Mouse (Mus musculus) midbrain, embryonic 14.5 days (tissue): ENCODE data around the gene Kars. TPM values are rescaled to one million over a fixed set of nuclear protein-coding genes. Genes with fewer than 3 reads are reported as not detected.

Experiments used
- ATAC-seq: fragments of 200-750 bp; cut with Nextera tagmentation; 2 replicates; pipeline ENCODE4 v1.8.0; 2017; ENCODE audit warnings: moderate number of reproducible peaks, moderate library complexity; ENCODE audit not compliant: low FRiP score, low TSS enrichment
- DNase-seq: peaks from one replicate; pipeline ENCODE4 v3.0.0-alpha.2; 2015
- H3K27ac ChIP-seq: fragments of 300-500 bp; sonication (generic); replicated peaks from 2 replicates; pipeline ENCODE4 v1.5.1; 2014; ENCODE audit warnings: mild to moderate bottlenecking, low read depth, low read length, moderate library complexity
- H3K27me3 ChIP-seq: fragments of 300-500 bp; sonication (generic); 2 replicates; pipeline ENCODE4 v1.6.1; 2014; ENCODE audit warnings: low read length, control low read depth, mixed read lengths; ENCODE audit not compliant: control insufficient read depth, insufficient read depth
- H3K36me3 ChIP-seq: fragments of 300-500 bp; sonication (generic); 2 replicates; pipeline ENCODE4 v1.6.1; 2014; ENCODE audit warnings: low read length, control low read depth; ENCODE audit not compliant: control insufficient read depth, insufficient read depth
- H3K4me1 ChIP-seq: fragments of 300-500 bp; sonication (generic); 2 replicates; pipeline ENCODE4 v1.6.1; 2014; ENCODE audit warnings: mild to moderate bottlenecking, antibody characterized with exemption, low read length, control low read depth; ENCODE audit not compliant: control insufficient read depth, insufficient read depth
- H3K4me2 ChIP-seq: fragments of 300-500 bp; sonication (generic); 2 replicates; pipeline ENCODE4 v1.6.1; 2014; ENCODE audit warnings: mild to moderate bottlenecking, low read length, moderate library complexity
- H3K4me3 ChIP-seq: fragments of 300-500 bp; sonication (generic); replicated peaks from 2 replicates; pipeline ENCODE4 v1.5.1; 2014; ENCODE audit warnings: low read depth, low read length
- H3K9ac ChIP-seq: fragments of 300-500 bp; sonication (generic); replicated peaks from 2 replicates; pipeline ENCODE4 v1.6.1; 2014; ENCODE audit warnings: mild to moderate bottlenecking, low read length, moderate library complexity
- H3K9me3 ChIP-seq: fragments of 300-500 bp; sonication (generic); 2 replicates; pipeline ENCODE4 v1.6.1; 2016; ENCODE audit warnings: low read length, control low read depth, mixed read lengths; ENCODE audit not compliant: control insufficient read depth
- WGBS: fragments of 180-500 bp; shearing (Covaris S2); extraction: QIAGEN DNeasy Blood & Tissue Kit; methylation state at CpG from one replicate; pipeline ENCODE4 v1.1.7; 2014; 5-methylcytosine and 5-hydroxymethylcytosine counted together
- polyA plus RNA-seq: library from polyadenylated mRNA; unstranded; fragments of >200 nt; fragmentation: Nextera tagmentation; extraction: Ambion mirVana; gene quantifications from 2 replicates; pipeline ENCODE4 v1.2.1, GENCODE M21; 2014

Gene Kars
- polyA plus RNA-seq, 1 experiment from 2014 or later, result 186 TPM

DNA sequence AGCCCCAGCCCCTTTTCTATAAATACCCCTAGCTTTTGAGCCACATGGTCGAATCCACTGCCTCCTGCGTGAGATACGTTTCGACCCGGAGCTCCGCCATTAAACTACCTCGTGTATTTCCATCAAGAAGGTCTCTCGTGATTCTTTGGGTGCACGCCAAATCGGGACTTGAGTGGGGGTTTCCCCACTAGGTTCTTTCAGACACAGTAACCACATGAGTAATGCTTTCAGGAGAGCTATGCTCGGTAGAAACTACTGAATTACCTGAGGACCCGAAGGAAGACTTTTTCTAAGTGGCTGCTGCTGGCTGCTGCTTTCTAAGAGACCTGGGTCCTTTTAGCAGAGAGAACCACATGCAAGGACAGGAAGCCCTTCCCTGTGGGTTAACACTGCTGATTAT lies 37.0 kb downstream of the Kars start:
- DNase-seq (no peak), ATAC-seq (no peak)
- H3K27me3 ChIP-seq, result no peaks in the 10 kb centered on the region
- H3K9me3 ChIP-seq, result no peaks in the 10 kb centered on the region
- H3K4me2 ChIP-seq, result no peak overlapping the region
- no peak overlapping the region for H3K27ac ChIP-seq
- 97% methylated on average over 12 of the region's 12 CpGs for WGBS
- no peak overlapping the region for H3K9ac ChIP-seq
- no peaks in the 10 kb centered on the region for H3K4me1 ChIP-seq
- H3K4me3 ChIP-seq, result no peak overlapping the region
- H3K36me3 ChIP-seq, result peaks cover 27% of the 10 kb centered on the region

DNA sequence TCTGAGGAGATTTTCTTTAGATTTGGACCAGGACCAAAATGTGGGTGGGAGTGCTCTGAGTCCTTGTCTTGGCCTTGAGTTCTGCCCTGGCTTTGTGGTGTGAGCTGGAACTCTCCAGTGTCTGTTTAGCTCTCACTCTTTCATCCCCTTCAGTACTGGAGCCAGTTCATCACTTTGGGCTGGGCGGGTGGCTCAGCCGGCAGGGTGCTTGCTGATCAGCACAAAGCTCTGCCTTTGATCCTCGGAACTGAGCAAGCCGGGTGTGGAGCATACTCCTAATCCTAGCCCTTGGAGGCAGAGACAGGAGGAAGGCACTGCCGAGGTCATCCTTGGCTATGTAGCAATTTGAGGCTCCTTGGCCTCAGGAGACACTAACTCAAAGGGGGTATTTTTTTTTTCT lies 42.1 kb downstream of the Kars start:
- no peak overlapping the region for H3K9ac ChIP-seq
- DNase-seq (no peak), ATAC-seq (no peak)
- no peaks in the 10 kb centered on the region for H3K9me3 ChIP-seq
- peaks cover 9% of the 10 kb centered on the region for H3K36me3 ChIP-seq
- no peak overlapping the region for H3K4me2 ChIP-seq
- H3K4me1 ChIP-seq, result no peaks in the 10 kb centered on the region
- no peaks in the 10 kb centered on the region for H3K27me3 ChIP-seq
- no peak overlapping the region for H3K4me3 ChIP-seq
- H3K27ac ChIP-seq, result no peak overlapping the region
- WGBS, result 18% methylated on average over 5 of the region's 5 CpGs

DNA sequence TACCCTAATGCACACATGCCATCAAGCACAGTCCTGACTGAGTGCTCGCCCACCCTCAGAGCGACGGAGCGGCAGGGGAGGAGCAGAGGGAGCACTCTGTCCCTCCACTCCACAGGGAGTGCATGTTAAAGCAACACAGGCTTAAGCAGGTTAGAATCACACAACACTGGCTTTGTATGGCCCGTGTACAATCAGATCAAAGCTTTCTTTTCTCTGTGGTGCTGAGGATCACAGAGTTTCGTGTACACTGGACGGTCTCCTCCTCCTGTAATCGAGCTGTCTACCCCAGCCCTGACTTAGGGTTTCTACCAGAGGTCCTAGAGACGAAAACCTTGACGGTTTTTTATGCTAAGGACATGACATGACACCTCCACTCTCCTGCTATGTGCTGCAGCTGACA lies 42.6 kb downstream of the Kars start:
- no peak overlapping the region for H3K4me3 ChIP-seq
- ATAC-seq, result no peak
- no peaks in the 10 kb centered on the region for H3K4me1 ChIP-seq
- H3K36me3 ChIP-seq, result peaks cover 9% of the 10 kb centered on the region; the same call in 1 of the 2 replicates
- H3K9me3 ChIP-seq, result no peaks in the 10 kb centered on the region
- no peak overlapping the region for H3K4me2 ChIP-seq
- H3K9ac ChIP-seq, result no peak overlapping the region
- no peak overlapping the region for H3K27ac ChIP-seq
- 77% methylated on average over 10 of the region's 10 CpGs for WGBS
- no peaks in the 10 kb centered on the region for H3K27me3 ChIP-seq
- no peak for DNase-seq

DNA sequence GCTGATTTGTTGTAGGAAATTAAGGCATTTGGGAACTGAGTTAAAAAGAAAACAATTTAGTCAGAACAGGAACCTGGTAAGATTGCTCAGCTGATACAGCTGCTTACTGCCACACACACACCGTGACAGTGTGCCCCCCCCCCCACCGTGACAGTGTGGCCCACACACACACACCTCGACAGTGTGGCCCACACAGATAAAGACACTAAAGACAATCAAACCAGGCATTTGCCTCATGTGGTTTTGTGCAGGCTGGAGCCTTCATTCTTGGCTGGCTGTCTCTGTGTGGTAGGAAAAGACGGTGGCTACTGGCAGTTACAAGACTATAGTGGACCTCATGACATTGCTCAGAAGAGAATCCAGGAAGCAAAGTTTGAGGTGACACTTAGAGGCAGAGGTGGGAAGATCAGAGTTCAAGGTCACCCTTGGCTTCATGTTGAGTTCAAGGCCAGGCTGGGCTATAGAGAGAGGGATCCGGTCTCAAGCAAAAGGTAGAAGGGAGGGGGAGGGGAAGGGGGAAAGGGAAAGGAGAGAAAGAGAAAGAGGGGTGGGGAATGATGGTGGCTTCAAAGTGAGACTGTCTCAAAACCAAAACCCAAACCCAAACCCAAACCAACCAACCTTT lies 43.8 kb downstream of the Kars start:
- no peaks in the 10 kb centered on the region for H3K4me1 ChIP-seq
- no peak overlapping the region for H3K27ac ChIP-seq
- H3K4me2 ChIP-seq, result no peak overlapping the region
- no peak for DNase-seq
- H3K27me3 ChIP-seq, result no peaks in the 10 kb centered on the region
- H3K4me3 ChIP-seq, result no peak overlapping the region
- ATAC-seq, result no peak
- H3K9ac ChIP-seq, result no peak overlapping the region
- WGBS, result 90% methylated on average over 5 of the region's 5 CpGs
- no peaks in the 10 kb centered on the region for H3K9me3 ChIP-seq
- H3K36me3 ChIP-seq, result peaks cover 9% of the 10 kb centered on the region; the same call in 1 of the 2 replicates

DNA sequence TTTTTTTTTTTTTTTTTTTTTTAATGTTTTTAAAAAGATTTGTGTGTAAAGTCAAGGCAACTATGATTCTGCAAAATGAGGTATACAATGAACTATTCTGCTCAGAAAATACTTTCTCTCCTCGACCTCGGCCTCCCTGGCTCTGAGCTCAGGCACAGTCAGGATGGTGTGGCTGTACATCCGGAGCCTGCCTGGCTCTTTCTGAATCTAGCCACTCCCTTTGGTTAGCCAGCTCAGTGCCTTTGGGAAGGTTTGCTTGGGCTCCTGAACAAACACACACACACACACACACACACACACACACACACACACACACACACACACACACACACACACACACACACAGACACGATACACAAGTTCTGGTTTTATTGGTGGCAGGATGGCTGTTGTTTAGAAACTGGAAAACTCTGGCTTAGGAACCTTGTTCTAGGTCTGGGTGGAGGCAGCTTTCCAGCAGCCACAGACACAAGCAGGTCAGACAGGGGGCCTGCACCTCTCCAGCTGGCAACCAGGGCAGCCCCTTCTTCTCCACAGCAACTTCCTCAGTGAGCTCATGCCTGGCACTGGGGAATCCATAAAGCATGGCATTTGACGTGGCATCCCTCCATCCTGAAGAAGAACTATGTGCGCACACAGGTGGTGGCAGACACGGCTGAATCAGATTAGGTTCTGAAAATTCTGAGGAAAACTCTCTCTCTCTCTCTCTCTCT lies 46.1 kb downstream of the Kars start:
- 86% methylated on average over 7 of the region's 7 CpGs for WGBS
- DNase-seq (no peak), ATAC-seq (no peak)
- Histone ChIP-seq H3K4me3 (no peak overlapping the region), H3K27me3 (no peaks in the 10 kb centered on the region), H3K4me2 (no peak overlapping the region), H3K9me3 (no peaks in the 10 kb centered on the region), H3K9ac (no peak overlapping the region), H3K36me3 (peaks cover 14% of the 10 kb centered on the region), H3K27ac (no peak overlapping the region), H3K4me1 (no peaks in the 10 kb centered on the region)

DNA sequence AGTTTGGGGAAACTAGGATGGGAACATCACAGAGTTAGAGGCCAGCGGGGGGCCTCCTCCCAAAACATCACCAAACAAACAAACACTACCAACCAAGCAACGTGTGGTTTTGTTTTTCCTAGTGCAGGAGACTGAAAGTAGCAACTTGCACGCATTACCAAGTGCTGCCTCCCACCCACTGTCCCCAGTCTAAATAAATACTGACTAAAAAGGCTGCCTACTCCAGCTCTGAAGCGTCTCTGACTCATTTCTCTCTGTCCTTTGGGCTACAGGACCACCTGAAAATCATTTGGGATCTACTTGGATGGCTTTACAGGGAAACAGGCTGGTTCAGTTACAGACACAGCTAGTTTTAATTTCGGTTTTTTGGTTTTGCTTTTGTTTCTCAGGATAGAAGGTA lies 46.8 kb downstream of the Kars start:
- no peak overlapping the region for H3K4me3 ChIP-seq
- no peaks in the 10 kb centered on the region for H3K4me1 ChIP-seq
- H3K36me3 ChIP-seq, result peaks cover 17% of the 10 kb centered on the region
- H3K9me3 ChIP-seq, result no peaks in the 10 kb centered on the region
- ATAC-seq (no peak), DNase-seq (no peak)
- 72% methylated on average over 5 of the region's 5 CpGs for WGBS
- H3K27me3 ChIP-seq, result no peaks in the 10 kb centered on the region
- H3K27ac ChIP-seq, result no peak overlapping the region
- H3K9ac ChIP-seq, result no peak overlapping the region
- no peak overlapping the region for H3K4me2 ChIP-seq

DNA sequence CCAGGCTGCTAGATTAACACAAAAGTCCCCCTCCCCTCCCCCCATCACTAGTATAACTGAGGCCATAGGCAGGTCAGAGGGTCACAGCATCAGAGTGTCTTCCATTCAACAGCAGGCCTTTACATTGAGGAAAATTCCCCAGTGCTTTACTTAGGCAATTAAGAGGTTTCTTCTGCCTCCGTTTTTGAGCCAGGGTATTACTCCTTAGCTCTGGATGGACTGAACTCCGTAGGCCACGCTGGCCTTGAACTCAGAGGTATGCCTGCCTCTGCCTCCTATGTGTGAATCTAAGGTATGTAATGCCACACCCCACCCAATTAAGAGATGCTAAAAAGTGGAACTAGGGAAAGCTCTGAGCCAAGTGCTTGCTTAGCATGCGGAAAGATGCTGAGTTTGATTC lies 47.6 kb downstream of the Kars start:
- no peaks in the 10 kb centered on the region for H3K9me3 ChIP-seq
- DNase-seq (no peak), ATAC-seq (no peak)

DNA sequence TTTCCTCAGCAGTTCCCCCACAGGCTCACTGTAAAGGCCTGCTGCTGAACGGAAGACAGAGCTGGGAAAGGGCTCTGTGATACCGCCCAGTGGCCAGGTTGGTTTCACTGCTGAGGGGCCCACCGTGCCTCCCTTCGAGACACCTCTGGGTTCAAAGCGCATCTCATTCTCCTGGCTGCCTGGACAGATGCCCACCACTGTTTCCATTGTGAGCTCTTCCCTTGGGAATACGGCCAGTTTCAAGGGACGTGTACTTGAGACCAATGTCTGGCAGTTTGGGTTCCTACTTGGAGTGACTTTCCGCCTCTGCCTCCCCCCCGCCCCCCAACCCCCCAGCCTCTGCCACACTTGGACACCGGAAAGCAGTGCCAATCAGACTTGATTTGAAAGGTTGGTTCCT lies 48.0 kb downstream of the Kars start:
- WGBS, result 63% methylated on average over 10 of the region's 10 CpGs
- ATAC-seq (no peak), DNase-seq (no peak)
- H3K9ac ChIP-seq, result no peak overlapping the region
- no peak overlapping the region for H3K27ac ChIP-seq
- no peaks in the 10 kb centered on the region for H3K9me3 ChIP-seq
- H3K4me1 ChIP-seq, result no peaks in the 10 kb centered on the region
- no peak overlapping the region for H3K4me2 ChIP-seq
- H3K36me3 ChIP-seq, result peaks cover 22% of the 10 kb centered on the region
- H3K27me3 ChIP-seq, result no peaks in the 10 kb centered on the region
- no peak overlapping the region for H3K4me3 ChIP-seq

More for the DNA sequence above, 47.6 kb downstream of the Kars start:
- Histone ChIP-seq H3K36me3 (peaks cover 23% of the 10 kb centered on the region), H3K27ac (no peak overlapping the region), H3K27me3 (no peaks in the 10 kb centered on the region), H3K4me3 (no peak overlapping the region), H3K4me1 (no peaks in the 10 kb centered on the region), H3K9ac (no peak overlapping the region), H3K4me2 (no peak overlapping the region)
- WGBS, result 76% methylated on average over 4 of the region's 4 CpGs

DNA sequence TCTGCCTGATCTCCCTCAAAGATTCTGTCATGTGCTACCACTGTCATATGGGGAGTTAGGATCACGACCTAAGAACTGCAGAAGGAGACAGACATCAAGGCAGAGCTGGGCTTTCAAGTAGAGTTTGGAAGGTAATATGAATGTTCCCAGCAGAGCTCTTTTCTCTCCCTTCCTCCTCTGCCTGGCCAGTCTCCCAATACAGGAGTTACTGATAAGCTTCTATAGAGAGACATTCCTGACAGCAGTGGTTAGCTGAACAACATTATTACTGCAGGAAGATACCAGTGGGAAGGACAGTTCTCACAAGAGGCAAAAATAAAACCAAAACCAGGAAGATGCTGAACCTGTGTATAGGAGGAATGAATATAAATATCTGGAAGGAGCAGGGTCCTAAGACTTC lies 48.5 kb downstream of the Kars start:
- ATAC-seq (no peak), DNase-seq (no peak)
- Histone ChIP-seq H3K9me3 (no peaks in the 10 kb centered on the region), H3K9ac (no peak overlapping the region), H3K36me3 (peaks cover 21% of the 10 kb centered on the region), H3K4me3 (no peak overlapping the region), H3K4me1 (no peaks in the 10 kb centered on the region), H3K27me3 (no peaks in the 10 kb centered on the region), H3K4me2 (no peak overlapping the region), H3K27ac (no peak overlapping the region)
- WGBS, result 68% methylated on average over 1 of the region's 1 CpGs
